Mouse (Mus musculus) small intestine, adult 2 months (tissue): ENCODE results near the gene Slc35g1. TPM values are rescaled to one million over a fixed set of nuclear protein-coding genes. Genes with fewer than 3 reads are reported as not detected.

ENCODE experiments used
- H3K27ac ChIP-seq: fragments of 200-500 bp; 2 replicates; pipeline ENCODE4 v1.5.1; 2012; ENCODE audit warnings: low read depth, low read length, control low read depth, inconsistent platforms; ENCODE audit not compliant: insufficient read depth
- H3K27me3 ChIP-seq: fragments of 200-500 bp; 2 replicates; pipeline ENCODE4 v1.6.1; 2012; ENCODE audit warnings: mild to moderate bottlenecking, moderate library complexity, low read length, inconsistent platforms; ENCODE audit not compliant: control insufficient read depth, insufficient read depth
- H3K36me3 ChIP-seq: fragments of 200-500 bp; 2 replicates; pipeline ENCODE4 v1.6.1; 2012; ENCODE audit warnings: mild to moderate bottlenecking, low read length, control low read depth, inconsistent platforms; ENCODE audit not compliant: control insufficient read depth, insufficient read depth
- H3K4me1 ChIP-seq: fragments of 200-500 bp; 2 replicates; pipeline ENCODE4 v1.6.1; 2012; ENCODE audit warnings: low read length, inconsistent platforms, mixed read lengths; ENCODE audit not compliant: control insufficient read depth, insufficient read depth, insufficient read length
- H3K4me3 ChIP-seq: fragments of 200-500 bp; 2 replicates; pipeline ENCODE4 v1.5.1; 2012; ENCODE audit warnings: low read depth, mild to moderate bottlenecking, control low read depth, inconsistent platforms, low read length, moderate library complexity
- CTCF ChIP-seq: fragments of 200-500 bp; IDR thresholded peaks from 2 replicates; pipeline ENCODE4 v1.5.1; 2012; ENCODE audit warnings: low read depth, mild to moderate bottlenecking, control low read depth, inconsistent platforms, low read length, moderate library complexity, mixed read lengths; ENCODE audit not compliant: insufficient replicate concordance, insufficient read length; ENCODE audit errors: extremely low read depth
- POLR2A ChIP-seq: fragments of 200-500 bp; IDR thresholded peaks from 2 replicates; pipeline ENCODE4 v1.6.1; 2012; ENCODE audit warnings: low read depth, mild to moderate bottlenecking, control low read depth, inconsistent platforms, low read length, moderate library complexity
- WGBS: fragments of 180-500 bp; shearing (Covaris S2); methylation state at CpG from one replicate; pipeline ENCODE4 v1.1.7; 2018; 5-methylcytosine and 5-hydroxymethylcytosine counted together
- polyA plus RNA-seq: library from polyadenylated mRNA; depleted of rRNA; stranded (reverse); fragments of >200 nt; gene quantifications from 2 replicates; pipeline ENCODE4 v1.2.3, GENCODE M21; 2012

Gene Slc35g1
- polyA plus RNA-seq, 1 experiment: 36.9 TPM

DNA sequence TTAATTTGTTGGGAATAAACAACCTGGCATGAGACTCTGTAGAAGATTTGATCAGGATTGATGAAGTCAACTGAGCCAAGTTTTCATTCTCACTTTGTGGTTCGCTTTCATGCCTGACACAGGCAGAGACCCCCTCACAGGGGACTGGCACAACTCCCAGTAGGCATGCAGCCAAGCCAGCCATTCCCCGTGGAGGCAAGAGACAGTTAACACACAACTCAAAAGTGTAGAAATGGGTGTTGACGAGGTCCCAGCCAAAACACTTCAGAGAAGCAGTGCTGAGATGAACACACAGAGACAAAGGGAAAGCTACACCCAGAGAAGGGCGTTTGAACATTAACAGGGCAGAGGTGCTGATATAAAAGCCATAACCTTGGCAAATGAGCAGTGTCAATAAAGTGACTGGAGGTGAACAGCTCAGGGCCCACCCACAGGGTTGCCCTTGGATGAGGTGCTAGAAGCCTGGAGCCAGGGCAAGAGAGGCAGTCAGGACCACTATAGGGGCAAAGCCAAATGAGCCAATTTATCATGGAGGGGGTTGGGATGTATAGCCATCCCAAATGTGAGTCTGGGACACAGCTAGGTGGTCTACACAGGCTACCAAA is 23.1 kb downstream of the Slc35g1 start:
- no peaks in the 10 kb centered on the region for H3K27me3 ChIP-seq
- H3K4me1 ChIP-seq: peaks cover 9% of the 10 kb centered on the region; the same call in 1 of the 2 replicates
- 20% methylated on average over 4 of the region's 4 CpGs for WGBS
- H3K36me3 ChIP-seq: no peaks in the 10 kb centered on the region
- no peak for TF ChIP-seq POLR2A
- TF ChIP-seq CTCF: no peak
- no peak overlapping the region for H3K4me3 ChIP-seq
- H3K27ac ChIP-seq: peak overlapping the region; percentile 76

DNA sequence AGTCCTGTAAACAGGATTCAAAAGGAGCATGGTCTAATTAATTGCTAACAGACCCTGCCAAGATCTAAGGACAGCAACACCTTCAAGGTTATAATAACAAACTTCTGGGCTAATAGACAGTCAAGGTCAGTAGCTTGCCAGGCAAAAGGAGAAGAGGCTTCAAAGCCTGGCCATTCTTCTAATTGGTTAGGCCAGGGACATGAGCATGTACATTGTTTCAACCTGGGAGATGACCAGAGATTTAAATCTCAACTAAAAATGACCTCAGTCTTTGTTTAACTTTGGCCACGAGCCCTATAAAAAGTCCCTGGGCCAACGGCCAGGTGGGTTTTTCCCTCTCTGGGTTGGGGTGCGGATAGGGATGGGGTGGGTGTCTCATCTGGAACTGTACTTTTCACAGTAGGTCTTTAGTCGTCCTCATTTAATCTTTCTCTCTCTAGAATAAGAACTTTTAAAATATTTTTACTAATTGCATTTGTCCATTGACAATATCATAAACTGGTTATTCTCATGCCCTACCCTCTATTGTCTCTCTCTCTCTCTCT is 25.0 kb downstream of the Slc35g1 start:
- H3K36me3 ChIP-seq: no peaks in the 10 kb centered on the region
- no peaks in the 10 kb centered on the region for H3K27me3 ChIP-seq
- no peak overlapping the region for H3K4me3 ChIP-seq
- no peak for TF ChIP-seq POLR2A
- no peak for TF ChIP-seq CTCF
- 68% methylated on average over 4 of the region's 4 CpGs for WGBS
- no peak overlapping the region for H3K27ac ChIP-seq
- H3K4me1 ChIP-seq: peaks cover 9% of the 10 kb centered on the region; the same call in 1 of the 2 replicates

DNA sequence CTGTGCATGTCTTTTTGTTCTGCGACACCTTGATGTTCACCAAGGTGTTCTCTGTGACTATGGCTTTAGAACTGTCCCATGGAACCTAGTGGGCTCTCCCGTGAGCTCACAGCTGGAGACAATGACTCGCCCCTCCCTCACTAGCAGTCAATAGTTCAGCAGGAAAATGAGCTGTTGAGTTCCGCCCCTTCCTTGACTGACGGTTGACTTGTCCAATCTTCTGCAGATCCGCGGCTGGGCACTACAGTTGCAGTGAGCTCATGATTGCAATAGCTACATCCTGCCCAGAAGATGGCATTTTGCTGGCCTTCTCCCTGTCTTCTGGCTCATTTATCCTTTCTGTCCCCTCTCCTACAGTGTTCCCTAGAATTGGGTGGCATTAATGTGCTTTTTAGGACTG is 25.7 kb downstream of the Slc35g1 start:
- H3K27me3 ChIP-seq: no peaks in the 10 kb centered on the region
- peaks cover 9% of the 10 kb centered on the region; the same call in 1 of the 2 replicates for H3K4me1 ChIP-seq
- 82% methylated on average over 7 of the region's 7 CpGs for WGBS
- H3K36me3 ChIP-seq: no peaks in the 10 kb centered on the region
- TF ChIP-seq CTCF (no peak), POLR2A (no peak)
- H3K27ac ChIP-seq: no peak overlapping the region
- no peak overlapping the region for H3K4me3 ChIP-seq

DNA sequence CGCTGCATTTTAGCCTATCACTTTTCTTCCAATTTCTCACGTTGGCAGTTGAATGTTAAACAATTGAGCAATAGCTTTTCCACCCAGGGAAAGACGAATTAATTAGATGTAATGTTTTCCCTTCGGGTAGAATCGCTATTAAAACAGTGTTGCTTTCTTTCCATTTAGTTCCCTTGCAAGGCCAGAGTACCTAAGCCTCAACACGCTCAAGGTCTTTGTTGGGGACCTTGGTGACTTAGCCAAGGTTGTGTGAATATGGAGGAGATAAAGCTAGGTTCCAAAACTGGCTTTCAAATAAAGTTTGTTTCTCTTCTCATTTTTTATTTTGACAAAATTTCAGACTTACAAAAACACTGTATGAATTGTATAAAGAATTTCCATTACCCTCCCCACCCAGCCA is 27.1 kb downstream of the Slc35g1 start:
- no peak overlapping the region for H3K27ac ChIP-seq
- no peak for TF ChIP-seq CTCF
- no peak for TF ChIP-seq POLR2A
- no peaks in the 10 kb centered on the region for H3K27me3 ChIP-seq
- 40% methylated on average over 6 of the region's 6 CpGs for WGBS
- peaks cover 21% of the 10 kb centered on the region; the same call in 1 of the 2 replicates for H3K4me1 ChIP-seq
- H3K4me3 ChIP-seq: no peak overlapping the region
- no peaks in the 10 kb centered on the region for H3K36me3 ChIP-seq

DNA sequence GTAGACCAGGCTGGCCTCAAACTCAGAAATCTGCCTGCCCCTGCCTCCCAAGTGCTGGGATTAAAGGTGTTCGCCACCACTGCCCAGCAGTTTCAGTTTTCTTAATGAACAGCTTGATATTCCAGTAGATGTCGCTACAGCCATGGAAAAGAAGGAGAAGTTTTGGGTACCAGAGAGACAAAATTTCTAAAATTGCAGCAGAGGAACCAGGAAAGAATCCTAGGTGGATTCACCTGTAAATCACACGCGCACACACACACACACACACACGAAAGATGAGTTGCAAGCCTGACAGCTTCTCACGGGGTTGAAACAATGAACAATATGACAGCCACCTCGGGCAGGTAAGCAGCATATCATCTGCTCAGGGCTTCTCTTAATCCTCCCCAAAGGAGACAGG is 28.1 kb downstream of the Slc35g1 start:
- H3K27me3 ChIP-seq: no peaks in the 10 kb centered on the region
- no peak overlapping the region for H3K27ac ChIP-seq
- no peaks in the 10 kb centered on the region for H3K36me3 ChIP-seq
- WGBS: 41% methylated on average over 7 of the region's 7 CpGs
- no peak overlapping the region for H3K4me3 ChIP-seq
- peaks cover 16% of the 10 kb centered on the region; the same call in 1 of the 2 replicates for H3K4me1 ChIP-seq
- TF ChIP-seq POLR2A: no peak
- TF ChIP-seq CTCF: peak; percentile 30; the same call in 1 of the 2 replicates

DNA sequence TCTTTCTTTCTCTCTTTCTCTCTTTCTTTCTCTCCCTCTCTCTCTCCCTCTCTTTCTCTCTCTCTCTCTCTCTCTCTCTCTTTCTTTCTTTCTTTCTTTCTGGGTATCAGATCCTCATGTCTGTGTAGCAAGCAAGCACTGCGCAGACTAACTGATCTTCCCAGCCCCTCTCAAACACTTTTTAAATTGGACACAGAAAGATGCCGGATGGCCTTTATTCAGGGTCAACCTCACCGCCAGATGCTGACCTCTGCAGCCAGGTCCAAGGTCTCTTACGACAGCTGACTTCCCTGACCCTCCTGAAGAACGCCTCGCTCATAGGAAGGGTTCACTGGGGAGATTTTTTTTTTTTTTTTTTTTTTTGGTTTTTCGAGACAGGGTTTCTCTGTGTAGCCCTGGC is 28.8 kb downstream of the Slc35g1 start:
- Histone ChIP-seq H3K4me3 (no peak overlapping the region), H3K27me3 (no peaks in the 10 kb centered on the region), H3K4me1 (peaks cover 13% of the 10 kb centered on the region; the same call in 1 of the 2 replicates), H3K36me3 (no peaks in the 10 kb centered on the region), H3K27ac (no peak overlapping the region)
- no peak for TF ChIP-seq POLR2A
- no peak for TF ChIP-seq CTCF
- WGBS: 84% methylated on average over 7 of the region's 7 CpGs

DNA sequence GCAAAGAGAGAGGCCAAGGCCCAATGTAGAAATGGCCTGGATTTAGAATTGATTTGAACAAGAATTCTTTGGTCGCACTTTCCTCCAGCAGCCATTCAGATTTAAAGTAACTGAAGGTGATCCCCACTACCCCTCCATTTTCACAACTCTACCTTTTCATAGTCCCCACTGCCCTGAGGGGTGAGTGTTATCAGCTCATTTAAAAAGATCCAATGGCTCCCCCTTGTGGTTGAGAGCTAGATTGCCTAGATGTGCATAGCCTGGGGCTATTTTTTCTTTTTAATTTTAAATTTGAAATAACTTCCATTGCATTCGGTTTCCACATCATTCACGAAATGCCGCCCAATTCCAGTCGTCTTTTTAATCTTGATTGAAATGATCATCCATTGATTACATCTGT is 33.5 kb downstream of the Slc35g1 start:
- H3K27me3 ChIP-seq: no peaks in the 10 kb centered on the region
- H3K4me1 ChIP-seq: peaks cover 13% of the 10 kb centered on the region; the same call in 1 of the 2 replicates
- no peak for TF ChIP-seq POLR2A
- no peak for TF ChIP-seq CTCF
- H3K36me3 ChIP-seq: no peaks in the 10 kb centered on the region
- WGBS: 46% methylated on average over 5 of the region's 5 CpGs
- H3K4me3 ChIP-seq: no peak overlapping the region
- no peak overlapping the region for H3K27ac ChIP-seq
